Mouse (Mus musculus) frontal cortex, postnatal 36 days (tissue): ENCODE measurements at regions not wholly inside any gene's neighbourhood (a gene's known extent, or its start where the extent isn't known, plus 50 kb on each side); places are given as distances from the start of the nearest gene placed in this dataset.

Experiments
- DNase-seq, 2 experiments: peaks; one replicate each; pipeline ENCODE4 v3.0.0; 2022; ENCODE audit warnings: low spot score in 2 of 2

- peak; percentile 70 to 84 for DNase-seq
Observed at GRCm38 (mm10) chr5:115790436-115790835, 54.6 kb upstream of the Cit start.
